Mouse (Mus musculus) neural tube, embryonic 11.5 days (tissue): Measurements from ENCODE around the gene Map4k3. TPM values are rescaled to one million over a fixed set of nuclear protein-coding genes. Genes with fewer than 3 reads are reported as not detected.
"Not testable (repeated sequence)": the region's sequence is repeated elsewhere in the genome, so short reads cannot be mapped to it uniquely, and the experiment has no call there.

Experiments used
- ATAC-seq: fragments of 200-750 bp; cut with Nextera tagmentation; 2 replicates; pipeline ENCODE4 v1.8.0; 2017; ENCODE audit warnings: moderate number of reproducible peaks, mild to moderate bottlenecking, moderate TSS enrichment, moderate library complexity; ENCODE audit not compliant: insufficient read depth, low FRiP score, low TSS enrichment
- DNase-seq: peaks from one replicate; pipeline ENCODE4 v3.0.0-alpha.2; 2015; ENCODE audit warnings: low spot score
- H3K27ac ChIP-seq: fragments of 300-500 bp; sonication (generic); 2 replicates; pipeline ENCODE4 v1.5.1; 2014; ENCODE audit warnings: low read depth, mild to moderate bottlenecking, low read length
- H3K27me3 ChIP-seq: fragments of 300-500 bp; sonication (generic); 2 replicates; pipeline ENCODE4 v1.6.1; 2014; ENCODE audit warnings: mild to moderate bottlenecking, low read length, mixed read lengths; ENCODE audit not compliant: control insufficient read depth, insufficient read depth
- H3K36me3 ChIP-seq: fragments of 300-500 bp; sonication (generic); 2 replicates; pipeline ENCODE4 v1.6.1; 2014; ENCODE audit warnings: mild to moderate bottlenecking, low read length, moderate library complexity, mixed read lengths; ENCODE audit not compliant: control insufficient read depth, insufficient read depth
- H3K4me1 ChIP-seq: fragments of 300-500 bp; sonication (generic); 2 replicates; pipeline ENCODE4 v1.6.1; 2014; ENCODE audit warnings: low read length, mixed read lengths; ENCODE audit not compliant: control insufficient read depth, insufficient read depth
- H3K4me2 ChIP-seq: fragments of 300-500 bp; sonication (generic); 2 replicates; pipeline ENCODE4 v1.6.1; 2014; ENCODE audit warnings: low read depth, mild to moderate bottlenecking, moderate library complexity
- H3K4me3 ChIP-seq: fragments of 300-500 bp; sonication (generic); 2 replicates; pipeline ENCODE4 v1.5.1; 2014; ENCODE audit warnings: low read depth, low read length
- H3K9ac ChIP-seq: fragments of 300-500 bp; sonication (generic); 2 replicates; pipeline ENCODE4 v1.6.1; 2014; ENCODE audit warnings: mild to moderate bottlenecking, low read length
- H3K9me3 ChIP-seq: fragments of 300-500 bp; sonication (generic); 2 replicates; pipeline ENCODE4 v1.6.1; 2016; ENCODE audit warnings: low read length; ENCODE audit not compliant: control insufficient read depth
- WGBS: fragments of 180-500 bp; shearing (Covaris S2); extraction: QIAGEN DNeasy Blood & Tissue Kit; methylation state at CpG from one replicate; pipeline ENCODE4 v1.1.7; 2014; 5-methylcytosine and 5-hydroxymethylcytosine counted together
- polyA plus RNA-seq: library from polyadenylated mRNA; unstranded; fragments of >200 nt; fragmentation: Nextera tagmentation; extraction: Ambion mirVana; gene quantifications from 2 replicates; pipeline ENCODE4 v1.2.1, GENCODE M21; 2014

Map4k3 gene
- polyA plus RNA-seq, 1 experiment from 2014 or later = 31.8 TPM

DNA sequence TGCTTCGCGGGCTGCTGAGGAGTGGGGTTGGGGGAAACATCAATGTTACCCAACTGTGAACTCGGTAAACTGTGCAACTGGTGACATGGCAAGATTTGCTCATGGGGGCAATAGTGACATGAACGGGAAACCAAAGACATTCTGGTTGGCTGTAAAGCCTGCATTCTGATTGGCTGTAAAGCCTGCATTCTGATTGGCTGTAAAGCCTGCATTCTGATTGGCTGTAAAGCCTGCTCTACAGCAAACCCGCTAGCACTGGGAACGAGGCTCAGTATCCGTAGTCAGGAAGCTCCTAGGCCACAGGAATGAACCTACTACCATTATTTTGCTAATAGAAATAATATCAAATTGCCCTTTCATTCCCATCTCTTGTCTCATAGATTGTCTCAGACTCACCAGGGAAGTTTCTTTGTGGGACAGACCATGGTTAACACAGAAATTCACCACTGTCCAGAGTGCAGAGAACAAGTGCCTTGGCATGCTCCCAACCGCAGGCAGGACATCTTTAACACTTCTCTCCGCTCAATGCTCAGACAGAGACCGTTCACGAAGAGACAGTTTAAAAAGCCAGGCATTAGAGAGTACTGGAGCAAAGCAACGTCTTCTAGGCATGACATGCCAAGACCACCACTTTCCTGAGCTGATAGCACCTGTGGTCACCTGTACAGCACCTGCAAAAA, 5.0 kb upstream of the Map4k3 start:
- H3K27ac ChIP-seq = no peak overlapping the region
- ATAC-seq = no peak

DNA sequence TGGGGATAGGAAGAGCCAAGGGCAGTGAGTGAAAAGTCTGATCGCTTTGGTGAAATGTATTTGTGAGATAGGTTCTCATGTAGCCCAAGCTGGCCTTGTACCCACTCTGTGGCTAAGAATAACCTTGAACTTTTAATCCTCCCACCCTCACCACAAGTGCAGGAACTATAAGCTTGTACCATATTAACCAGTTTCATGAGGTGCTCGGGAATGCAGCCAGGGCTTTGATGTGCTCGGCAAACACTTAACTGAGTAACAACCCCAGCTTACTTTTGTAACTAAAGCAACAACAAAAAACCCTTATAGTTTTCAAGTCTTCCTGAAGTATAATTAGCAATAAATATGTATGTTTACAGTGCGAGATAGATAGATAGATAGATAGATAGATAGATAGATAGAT, 4.0 kb upstream of the Map4k3 start:
- H3K4me3 ChIP-seq = no peak overlapping the region
- no peaks in the 10 kb centered on the region for H3K9me3 ChIP-seq
- no peak overlapping the region for H3K4me2 ChIP-seq
- DNase-seq (no peak), ATAC-seq (no peak)
- 86% methylated on average over 4 of the region's 4 CpGs for WGBS
- no peak overlapping the region for H3K27ac ChIP-seq
- no peaks in the 10 kb centered on the region for H3K4me1 ChIP-seq
- no peaks in the 10 kb centered on the region for H3K36me3 ChIP-seq
- H3K27me3 ChIP-seq = no peaks in the 10 kb centered on the region
- no peak overlapping the region for H3K9ac ChIP-seq

More for the DNA sequence above, 5.0 kb upstream of the Map4k3 start:
- Histone ChIP-seq H3K9ac (no peak overlapping the region), H3K36me3 (no peaks in the 10 kb centered on the region), H3K27me3 (no peaks in the 10 kb centered on the region), H3K4me2 (no peak overlapping the region), H3K4me3 (no peak overlapping the region), H3K4me1 (no peaks in the 10 kb centered on the region), H3K9me3 (no peaks in the 10 kb centered on the region)
- 78% methylated on average over 12 of the region's 12 CpGs for WGBS
- no peak for DNase-seq

GRCm38 (mm10) chr17:80730283-80730682, 2.0 kb upstream of the Map4k3 start:
- H3K27ac ChIP-seq, ATAC-seq, H3K9ac ChIP-seq, H3K4me3 ChIP-seq, H3K36me3 ChIP-seq, H3K4me1 ChIP-seq, H3K9me3 ChIP-seq, H3K4me2 ChIP-seq, DNase-seq, H3K27me3 ChIP-seq: not testable (repeated sequence)
- WGBS = 93% methylated on average over 6 of the region's 6 CpGs

DNA sequence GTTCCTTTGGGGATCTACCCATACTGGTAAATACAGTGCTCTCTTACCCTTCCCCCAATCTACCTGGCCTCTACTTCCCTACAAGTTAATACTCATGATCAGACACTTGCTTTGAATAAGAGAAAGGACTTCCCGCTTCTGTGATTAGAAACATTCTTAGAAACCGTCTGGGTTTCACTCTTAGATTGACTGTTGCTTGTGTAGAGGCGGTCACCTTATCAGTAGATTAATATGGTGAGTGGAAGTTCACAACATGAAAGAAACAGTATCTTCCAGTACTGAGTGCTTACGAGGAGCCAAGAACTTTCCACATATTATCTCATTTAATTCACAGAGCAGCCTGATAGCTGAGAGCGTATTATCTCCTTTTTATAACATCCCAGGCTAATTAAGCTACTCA, 1.5 kb upstream of the Map4k3 start:
- Histone ChIP-seq H3K36me3 (no peaks in the 10 kb centered on the region), H3K4me3 (no peak overlapping the region), H3K27me3 (no peaks in the 10 kb centered on the region), H3K4me2 (no peak overlapping the region), H3K4me1 (peaks cover 9% of the 10 kb centered on the region), H3K9me3 (no peaks in the 10 kb centered on the region), H3K27ac (no peak overlapping the region), H3K9ac (no peak overlapping the region)
- no peak for ATAC-seq
- 89% methylated on average over 5 of the region's 5 CpGs for WGBS
- DNase-seq = no peak

DNA sequence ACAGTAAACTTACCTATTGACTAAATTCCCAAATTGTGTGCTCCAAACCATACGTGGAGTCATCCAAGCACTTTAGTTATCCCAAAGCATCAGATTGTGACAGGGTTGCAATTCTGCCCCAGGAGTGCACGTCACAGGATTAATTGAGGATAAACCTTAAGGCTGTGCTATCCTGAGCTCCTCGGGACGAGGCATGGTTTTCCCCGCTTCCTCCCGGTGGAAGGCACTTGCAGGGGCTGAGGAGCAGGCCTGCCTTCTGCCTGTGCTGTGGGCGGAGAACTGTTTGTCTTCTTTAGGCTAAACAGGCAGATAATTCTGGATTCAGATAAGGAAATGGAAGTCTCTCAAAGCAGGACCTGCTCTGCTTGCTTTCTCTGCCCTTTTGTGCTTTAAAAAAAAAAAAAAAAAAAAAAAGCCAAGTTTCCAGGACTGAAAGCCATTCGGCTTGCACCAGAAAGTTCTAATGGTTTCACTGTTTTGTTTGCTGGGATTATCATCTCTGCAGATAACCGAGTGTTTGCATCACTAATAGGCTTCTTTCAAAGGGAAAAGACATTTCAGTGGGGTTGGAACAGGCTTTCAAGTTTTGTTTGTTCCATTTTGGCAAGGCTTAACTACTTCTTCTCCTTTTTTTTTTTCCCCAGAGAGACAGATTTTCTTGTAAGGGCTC, 930 bp upstream of the Map4k3 start:
- Histone ChIP-seq H3K36me3 (no peaks in the 10 kb centered on the region), H3K27me3 (no peaks in the 10 kb centered on the region), H3K9ac (no peak overlapping the region), H3K4me1 (peaks cover 9% of the 10 kb centered on the region), H3K9me3 (no peaks in the 10 kb centered on the region), H3K27ac (no peak overlapping the region), H3K4me2 (no peak overlapping the region), H3K4me3 (no peak overlapping the region)
- DNase-seq (no peak), ATAC-seq (no peak)
- 41% methylated on average over 9 of the region's 9 CpGs for WGBS

GRCm38 (mm10) chr17:80727341-80727951, 839 bp downstream of the Map4k3 start:
- Histone ChIP-seq H3K4me3 (peak overlapping the region; percentile 93), H3K27me3 (no peaks in the 10 kb centered on the region), H3K4me2 (peak overlapping the region; percentile 69), H3K9ac (peak overlapping the region; percentile 96), H3K27ac (peak overlapping the region; percentile 95), H3K9me3 (no peaks in the 10 kb centered on the region), H3K4me1 (peaks cover 9% of the 10 kb centered on the region), H3K36me3 (no peaks in the 10 kb centered on the region)
- ATAC-seq = peak; percentile 66
- WGBS = under 1% methylated on average over 50 of the region's 54 CpGs
- peak; percentile 73 for DNase-seq

- Histone ChIP-seq H3K4me1 (peaks cover 9% of the 10 kb centered on the region), H3K9ac (peak overlapping the region; percentile 96), H3K4me3 (peak overlapping the region; percentile 93), H3K27ac (no peak overlapping the region), H3K27me3 (no peaks in the 10 kb centered on the region), H3K36me3 (no peaks in the 10 kb centered on the region), H3K4me2 (peak overlapping the region; percentile 69), H3K9me3 (no peaks in the 10 kb centered on the region)
- DNase-seq = no peak
- ATAC-seq = no peak
- 16% methylated on average over 8 of the region's 8 CpGs for WGBS
Measured at GRCm38 (mm10) chr17:80726821-80727220, 1.5 kb downstream of the Map4k3 start.

- H3K4me3 ChIP-seq = no peak overlapping the region
- 76% methylated on average over 6 of the region's 6 CpGs for WGBS
- H3K27me3 ChIP-seq = no peaks in the 10 kb centered on the region
- H3K4me1 ChIP-seq = peaks cover 9% of the 10 kb centered on the region
- H3K9me3 ChIP-seq = no peaks in the 10 kb centered on the region
- ATAC-seq = no peak
- H3K4me2 ChIP-seq = no peak overlapping the region
- DNase-seq = no peak
- no peak overlapping the region for H3K27ac ChIP-seq
- no peaks in the 10 kb centered on the region for H3K36me3 ChIP-seq
- no peak overlapping the region for H3K9ac ChIP-seq
Measured at GRCm38 (mm10) chr17:80723092-80723491, 5.2 kb downstream of the Map4k3 start.

DNA sequence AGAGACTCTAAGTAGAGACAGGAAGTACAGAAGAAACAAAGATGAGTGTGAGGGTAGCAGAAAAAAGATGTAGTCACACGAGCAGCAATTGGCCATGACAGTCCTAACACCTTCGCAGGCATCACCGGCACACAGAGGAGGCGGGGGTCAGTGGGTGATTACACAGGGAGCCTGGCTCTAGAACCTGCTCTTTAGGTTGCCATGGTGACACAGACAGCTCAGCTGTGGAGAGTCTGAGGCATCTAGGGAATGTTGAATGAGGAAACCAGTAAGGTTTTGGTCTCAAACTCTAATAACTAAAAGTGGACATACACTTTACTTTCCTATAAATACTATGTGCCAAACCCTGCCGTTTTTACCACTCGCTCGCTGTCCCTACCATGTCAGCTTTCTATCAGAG, 6.6 kb downstream of the Map4k3 start:
- H3K27ac ChIP-seq = no peak overlapping the region
- DNase-seq (peak; percentile 28), ATAC-seq (no peak)
- WGBS = 76% methylated on average over 7 of the region's 7 CpGs
- no peaks in the 10 kb centered on the region for H3K9me3 ChIP-seq
- H3K9ac ChIP-seq = no peak overlapping the region
- H3K4me3 ChIP-seq = no peak overlapping the region
- peaks cover 6% of the 10 kb centered on the region for H3K4me1 ChIP-seq
- H3K36me3 ChIP-seq = no peaks in the 10 kb centered on the region
- H3K4me2 ChIP-seq = no peak overlapping the region
- H3K27me3 ChIP-seq = no peaks in the 10 kb centered on the region
